Mouse (Mus musculus): ENCODE measurements at regions not wholly inside any gene's neighbourhood (a gene's known extent, or its start where the extent isn't known, plus 50 kb on each side); places are given as distances from the start of the nearest gene placed in this dataset.

DNA sequence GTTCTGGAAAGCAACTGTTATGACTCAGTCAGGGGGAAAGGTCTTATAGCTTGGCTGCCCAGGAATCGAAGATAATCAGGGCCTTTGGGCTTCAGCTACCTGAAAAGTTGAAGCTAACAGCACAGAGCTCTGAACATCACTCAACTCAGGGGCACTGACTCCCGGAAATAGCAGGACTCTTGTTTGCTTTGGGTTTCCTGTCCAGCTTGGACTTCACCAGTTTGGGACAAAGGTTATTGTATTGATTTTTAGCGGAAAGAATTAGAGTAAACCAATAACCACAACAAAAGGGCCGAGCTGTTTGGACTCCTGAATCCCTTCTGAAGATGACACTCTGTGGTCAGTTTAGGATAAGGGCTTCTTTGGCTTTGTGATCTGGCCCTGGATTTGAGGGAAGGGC lies 53.4 kb upstream of the Sall1 start:
- TF ChIP-seq CTCF (conservative IDR thresholded peaks at IDR 0.05; ENCODE audit: insufficient read depth, insufficient read length, low read depth, low read length) (no peak), POLR2A (IDR thresholded peaks at IDR 0.05; ENCODE audit: low read depth, low read length) (no peak)

Data from kidney, adult 2 months (tissue).